Mouse (Mus musculus): ENCODE data around the gene Ank3. TPM values are rescaled to one million over a fixed set of nuclear protein-coding genes. Genes with fewer than 3 reads are reported as not detected.

Ank3 gene
- total RNA-seq, 4 experiments from 2014 or later = 81.4 to 115 (median 89.6) TPM

- no peak for DNase-seq (ENCODE audit: low spot score in 2 of 2)
Observed at GRCm38 (mm10) chr10:69746730-69747129, 348.2 kb downstream of the Ank3 start.

- no peak for DNase-seq (ENCODE audit: low spot score in 2 of 2)
Observed at GRCm38 (mm10) chr10:69751416-69751815, 352.8 kb downstream of the Ank3 start.

- no peak for DNase-seq (ENCODE audit: low spot score in 2 of 2)
Observed at GRCm38 (mm10) chr10:69753464-69753863, 354.9 kb downstream of the Ank3 start.

- no peak for DNase-seq (ENCODE audit: low spot score in 2 of 2)
Observed at GRCm38 (mm10) chr10:69756956-69757672, 358.5 kb downstream of the Ank3 start.

- no peak for DNase-seq (ENCODE audit: low spot score in 2 of 2)
Observed at GRCm38 (mm10) chr10:69762977-69763376, 364.4 kb downstream of the Ank3 start.

GRCm38 (mm10) chr10:69764402-69764801, 365.8 kb downstream of the Ank3 start:
- no peak for DNase-seq (ENCODE audit: low spot score in 2 of 2)

- DNase-seq (ENCODE audit: low spot score in 2 of 2) = no peak
Observed at GRCm38 (mm10) chr10:69777065-69777645, 378.6 kb downstream of the Ank3 start.

GRCm38 (mm10) chr10:69777736-69778135, 379.2 kb downstream of the Ank3 start:
- no peak for DNase-seq (ENCODE audit: low spot score in 2 of 2)

GRCm38 (mm10) chr10:69779246-69779645, 380.7 kb downstream of the Ank3 start:
- no peak for DNase-seq (ENCODE audit: low spot score in 2 of 2)

GRCm38 (mm10) chr10:69781491-69781890, 382.9 kb downstream of the Ank3 start:
- peak; percentile 31 to 49 for DNase-seq (ENCODE audit: low spot score in 2 of 2)

GRCm38 (mm10) chr10:69785235-69785634, 386.7 kb downstream of the Ank3 start:
- peak; percentile 11 to 45 for DNase-seq (ENCODE audit: low spot score in 2 of 2)

- peak in 1 of 2 experiments; percentile 8 for DNase-seq (ENCODE audit: low spot score in 2 of 2)
Observed at GRCm38 (mm10) chr10:69785692-69786091, 387.1 kb downstream of the Ank3 start.

GRCm38 (mm10) chr10:69786220-69786993, 387.8 kb downstream of the Ank3 start:
- DNase-seq (ENCODE audit: low spot score in 2 of 2) = no peak

GRCm38 (mm10) chr10:69787379-69787778, 388.8 kb downstream of the Ank3 start:
- no peak for DNase-seq (ENCODE audit: low spot score in 2 of 2)

- DNase-seq (ENCODE audit: low spot score in 2 of 2) = no peak
Observed at GRCm38 (mm10) chr10:69790606-69791005, 392.0 kb downstream of the Ank3 start.

GRCm38 (mm10) chr10:69791951-69792350, 393.4 kb downstream of the Ank3 start:
- no peak for DNase-seq (ENCODE audit: low spot score in 2 of 2)

GRCm38 (mm10) chr10:69792400-69792799, 393.8 kb downstream of the Ank3 start:
- no peak for DNase-seq (ENCODE audit: low spot score in 2 of 2)

- peak; percentile 14 to 46 for DNase-seq (ENCODE audit: low spot score in 2 of 2)
Observed at GRCm38 (mm10) chr10:69793079-69793478, 394.5 kb downstream of the Ank3 start.

- DNase-seq (ENCODE audit: low spot score in 2 of 2) = no peak
Observed at GRCm38 (mm10) chr10:69795656-69796055, 397.1 kb downstream of the Ank3 start.

- no peak for DNase-seq (ENCODE audit: low spot score in 2 of 2)
Observed at GRCm38 (mm10) chr10:69796421-69796886, 397.9 kb downstream of the Ank3 start.

- DNase-seq (ENCODE audit: low spot score in 2 of 2) = no peak
Observed at GRCm38 (mm10) chr10:69803135-69803756, 404.7 kb downstream of the Ank3 start.

- DNase-seq (ENCODE audit: low spot score in 2 of 2) = no peak
Observed at GRCm38 (mm10) chr10:69804613-69805012, 406.0 kb downstream of the Ank3 start.
